Mouse (Mus musculus) neural tube, embryonic 14.5 days (tissue): ENCODE results near the gene Slc17a5. TPM values are rescaled to one million over a fixed set of nuclear protein-coding genes. Genes with fewer than 3 reads are reported as not detected.
A peak's percentile ranks its signal among the peaks of the same experiment; 100 is the strongest.
"Not testable (repeated sequence)": the region's sequence is repeated elsewhere in the genome, so short reads cannot be mapped to it uniquely, and the experiment has no call there.

ENCODE experiments used
- ATAC-seq: fragments of 200-750 bp; cut with Nextera tagmentation; 2 replicates; pipeline ENCODE4 v1.8.0; 2017; ENCODE audit warnings: low read depth, mild to moderate bottlenecking, moderate TSS enrichment, moderate library complexity
- H3K27ac ChIP-seq: fragments of 300-500 bp; sonication (generic); 2 replicates; pipeline ENCODE4 v1.5.1; 2014; ENCODE audit warnings: low read depth, mild to moderate bottlenecking, control low read depth, low read length, moderate library complexity, mixed read lengths
- H3K27me3 ChIP-seq: fragments of 300-500 bp; sonication (generic); 2 replicates; pipeline ENCODE4 v1.6.1; 2014; ENCODE audit warnings: low read length; ENCODE audit not compliant: control insufficient read depth, insufficient read depth
- H3K36me3 ChIP-seq: fragments of 300-500 bp; sonication (generic); 2 replicates; pipeline ENCODE4 v1.6.1; 2014; ENCODE audit warnings: low read length, mixed read lengths; ENCODE audit not compliant: control insufficient read depth, insufficient read depth
- H3K4me1 ChIP-seq: fragments of 300-500 bp; sonication (generic); 2 replicates; pipeline ENCODE4 v1.6.1; 2014; ENCODE audit warnings: low read length; ENCODE audit not compliant: control insufficient read depth, insufficient read depth
- H3K4me2 ChIP-seq: fragments of 300-500 bp; sonication (generic); 2 replicates; pipeline ENCODE4 v1.6.1; 2014; ENCODE audit warnings: mild to moderate bottlenecking, low read depth, low read length, control low read depth
- H3K4me3 ChIP-seq: fragments of 300-500 bp; sonication (generic); 2 replicates; pipeline ENCODE4 v1.5.1; 2014; ENCODE audit warnings: low read depth, low read length, control low read depth, mixed read lengths
- H3K9ac ChIP-seq: fragments of 300-500 bp; sonication (generic); replicated peaks from 2 replicates; pipeline ENCODE4 v1.6.1; 2014; ENCODE audit warnings: low read depth, mild to moderate bottlenecking, control low read depth, low read length, mixed read lengths
- H3K9me3 ChIP-seq: fragments of 300-500 bp; sonication (generic); 2 replicates; pipeline ENCODE4 v1.6.1; 2016; ENCODE audit warnings: low read length; ENCODE audit not compliant: control insufficient read depth
- WGBS: fragments of 180-500 bp; shearing (Covaris S2); extraction: QIAGEN DNeasy Blood & Tissue Kit; methylation state at CpG from one replicate; pipeline ENCODE4 v1.1.7; 2014; 5-methylcytosine and 5-hydroxymethylcytosine counted together
- polyA plus RNA-seq: library from polyadenylated mRNA; unstranded; fragments of >200 nt; fragmentation: Nextera tagmentation; extraction: Ambion mirVana; gene quantifications from 2 replicates; pipeline ENCODE4 v1.2.1, GENCODE M21; 2014

The Slc17a5 gene
- polyA plus RNA-seq, 1 experiment from 2014 or later, result 20.4 TPM

GRCm38 (mm10) chr9:78504133-78504532 is 83.7 kb downstream of the Slc17a5 start:
- 0 out of 2 replicates have a peak, but pooled peaks have one; percentile 22 for ATAC-seq
- Histone ChIP-seq H3K4me1 (peaks cover 13% of the 10 kb centered on the region), H3K27me3 (no peaks in the 10 kb centered on the region), H3K9me3 (no peaks in the 10 kb centered on the region), H3K9ac (no peak overlapping the region; the same call in 1 of the 2 replicates), H3K27ac (peak overlapping the region; percentile 48; the same call in 1 of the 2 replicates), H3K4me2 (peak overlapping the region; percentile 42), H3K36me3 (no peaks in the 10 kb centered on the region), H3K4me3 (peak overlapping the region; percentile 6; the same call in 1 of the 2 replicates)
- WGBS, result 62% methylated on average over 4 of the region's 4 CpGs

GRCm38 (mm10) chr9:78503223-78504079 is 84.4 kb downstream of the Slc17a5 start:
- 5% methylated on average over 6 of the region's 6 CpGs for WGBS
- peaks cover 13% of the 10 kb centered on the region for H3K4me1 ChIP-seq
- H3K27me3 ChIP-seq, result no peaks in the 10 kb centered on the region
- peak overlapping the region; percentile 42 for H3K4me2 ChIP-seq
- no peaks in the 10 kb centered on the region for H3K36me3 ChIP-seq
- H3K27ac ChIP-seq, result peak overlapping the region; percentile 91
- peak overlapping the region; percentile 6; the same call in 1 of the 2 replicates for H3K4me3 ChIP-seq
- H3K9me3 ChIP-seq, result no peaks in the 10 kb centered on the region
- H3K9ac ChIP-seq, result peak overlapping the region; percentile 47
- ATAC-seq, result peak; percentile 73

GRCm38 (mm10) chr9:78501284-78501683 is 86.6 kb downstream of the Slc17a5 start:
- Histone ChIP-seq H3K9me3 (no peaks in the 10 kb centered on the region), H3K9ac (no peak overlapping the region), H3K36me3 (no peaks in the 10 kb centered on the region), H3K27me3 (no peaks in the 10 kb centered on the region), H3K27ac (no peak overlapping the region), H3K4me2 (no peak overlapping the region), H3K4me3 (no peak overlapping the region), H3K4me1 (peaks cover 13% of the 10 kb centered on the region)
- peak; percentile 19; the same call in 1 of the 2 replicates for ATAC-seq
- 63% methylated on average over 4 of the region's 4 CpGs for WGBS

GRCm38 (mm10) chr9:78500386-78500785 is 87.5 kb downstream of the Slc17a5 start:
- no peak overlapping the region for H3K9ac ChIP-seq
- H3K4me1 ChIP-seq, result peaks cover 13% of the 10 kb centered on the region
- no peaks in the 10 kb centered on the region for H3K9me3 ChIP-seq
- no peaks in the 10 kb centered on the region for H3K27me3 ChIP-seq
- no peak overlapping the region for H3K4me2 ChIP-seq
- 76% methylated on average over 3 of the region's 3 CpGs for WGBS
- no peak overlapping the region for H3K4me3 ChIP-seq
- no peak overlapping the region for H3K27ac ChIP-seq
- H3K36me3 ChIP-seq, result no peaks in the 10 kb centered on the region
- ATAC-seq, result no peak

GRCm38 (mm10) chr9:78493171-78493570 is 94.7 kb downstream of the Slc17a5 start:
- Histone ChIP-seq H3K9me3 (no peaks in the 10 kb centered on the region), H3K9ac (no peak overlapping the region), H3K4me2 (no peak overlapping the region), H3K36me3 (no peaks in the 10 kb centered on the region), H3K4me3 (no peak overlapping the region), H3K27ac (no peak overlapping the region), H3K4me1 (peaks cover 8% of the 10 kb centered on the region; the same call in 1 of the 2 replicates), H3K27me3 (no peaks in the 10 kb centered on the region)
- no peak for ATAC-seq
- 81% methylated on average over 7 of the region's 7 CpGs for WGBS

GRCm38 (mm10) chr9:78492254-78492653 is 95.6 kb downstream of the Slc17a5 start:
- Histone ChIP-seq H3K9ac (no peak overlapping the region), H3K4me1 (peaks cover 8% of the 10 kb centered on the region; the same call in 1 of the 2 replicates), H3K27me3 (no peaks in the 10 kb centered on the region), H3K9me3 (no peaks in the 10 kb centered on the region), H3K36me3 (no peaks in the 10 kb centered on the region), H3K4me3 (no peak overlapping the region), H3K4me2 (no peak overlapping the region), H3K27ac (no peak overlapping the region)
- no peak for ATAC-seq
- 93% methylated on average over 3 of the region's 3 CpGs for WGBS

- Histone ChIP-seq H3K9me3 (no peaks in the 10 kb centered on the region), H3K36me3 (no peaks in the 10 kb centered on the region), H3K27ac (no peak overlapping the region), H3K4me1 (peaks cover 8% of the 10 kb centered on the region; the same call in 1 of the 2 replicates), H3K4me3 (no peak overlapping the region), H3K27me3 (no peaks in the 10 kb centered on the region), H3K9ac (no peak overlapping the region), H3K4me2 (no peak overlapping the region)
- 90% methylated on average over 3 of the region's 3 CpGs for WGBS
- no peak for ATAC-seq
Measured at GRCm38 (mm10) chr9:78491169-78491568, 96.7 kb downstream of the Slc17a5 start.

GRCm38 (mm10) chr9:78488890-78489420 is 98.9 kb downstream of the Slc17a5 start, which contains the start of gene Eef1a1:
Eef1a1 (minus strand) TSS chr9:78489151.
- H3K4me2 ChIP-seq, result peak within 1 kb of the TSS; percentile 64
- H3K27ac ChIP-seq, result peak within 1 kb of the TSS; percentile 16; the same call in 1 of the 2 replicates
- H3K4me3 ChIP-seq, result peak within 1 kb of the TSS; percentile 34
- H3K4me1 ChIP-seq, result peaks cover 8% of the 10 kb centered on the region; the same call in 1 of the 2 replicates
- peak within 1 kb of the TSS; percentile 47 for H3K9ac ChIP-seq
- no peaks in the 10 kb centered on the region for H3K27me3 ChIP-seq
- ATAC-seq, result peak; percentile 62
- WGBS, result 3% methylated on average over 19 of the region's 20 CpGs
- H3K9me3 ChIP-seq, result no peaks in the 10 kb centered on the region
- H3K36me3 ChIP-seq, result no peaks in the 10 kb centered on the region

GRCm38 (mm10) chr9:78488021-78488420 is 99.8 kb downstream of the Slc17a5 start:
- H3K4me2 ChIP-seq, H3K4me3 ChIP-seq, H3K9ac ChIP-seq, ATAC-seq, H3K9me3 ChIP-seq, H3K36me3 ChIP-seq, H3K27me3 ChIP-seq, H3K4me1 ChIP-seq, H3K27ac ChIP-seq: not testable (repeated sequence)
- 97% methylated on average over 5 of the region's 5 CpGs for WGBS
